Mouse (Mus musculus): ENCODE results near the gene Cfap77. TPM values are rescaled to one million over a fixed set of nuclear protein-coding genes. Genes with fewer than 3 reads are reported as not detected.

Gene Cfap77
- total and polyA plus RNA-seq, 2 experiments from 2014 or later = 1.3 to 3.3 TPM

DNA sequence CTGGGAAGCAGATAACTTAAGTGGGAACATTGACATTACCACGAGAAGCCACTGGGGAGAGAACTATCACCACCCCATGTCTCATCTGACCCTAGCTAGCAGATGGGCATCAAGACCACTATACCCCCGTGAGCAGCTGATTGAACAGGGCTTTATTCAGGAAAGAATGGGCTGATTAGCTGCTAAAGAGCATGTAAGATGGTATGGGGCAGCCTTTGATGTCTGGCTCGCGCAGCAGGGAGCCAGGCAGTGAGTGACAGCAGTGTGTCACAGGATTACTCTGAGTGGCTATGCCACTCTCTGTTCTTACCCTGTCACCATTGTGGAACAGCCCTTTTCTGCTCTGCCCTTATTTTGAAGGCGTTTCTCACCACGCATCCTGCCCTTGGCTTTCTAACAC lies 161.3 kb downstream of the Cfap77 start:
- Histone ChIP-seq H3K9ac (replicated peaks; ENCODE audit: low read length, poor library complexity, severe bottlenecking) (no peak overlapping the region), H3K27me3 (ENCODE audit: insufficient read depth, low read length) (no peaks in the 10 kb centered on the region), H3K36me3 (ENCODE audit: insufficient read depth, low read length) (peaks cover 43% of the 10 kb centered on the region), H3K4me2 (ENCODE audit: low read depth, low read length, poor library complexity, severe bottlenecking) (no peak overlapping the region), H3K4me1 (ENCODE audit: insufficient read depth, low read length) (no peaks in the 10 kb centered on the region), H3K27ac (ENCODE audit: low read depth, low read length) (no peak overlapping the region), H3K9me3 (ENCODE audit: low read length) (no peaks in the 10 kb centered on the region), H3K4me3 (ENCODE audit: low read depth, low read length) (no peak overlapping the region)
- DNase-seq (ENCODE audit: low spot score) (no peak), ATAC-seq (ENCODE audit: low FRiP score) (no peak)
- no peak for TF ChIP-seq CTCF (IDR thresholded peaks at IDR 0.05)
- 21% methylated on average over 6 of the region's 6 CpGs for WGBS

DNA sequence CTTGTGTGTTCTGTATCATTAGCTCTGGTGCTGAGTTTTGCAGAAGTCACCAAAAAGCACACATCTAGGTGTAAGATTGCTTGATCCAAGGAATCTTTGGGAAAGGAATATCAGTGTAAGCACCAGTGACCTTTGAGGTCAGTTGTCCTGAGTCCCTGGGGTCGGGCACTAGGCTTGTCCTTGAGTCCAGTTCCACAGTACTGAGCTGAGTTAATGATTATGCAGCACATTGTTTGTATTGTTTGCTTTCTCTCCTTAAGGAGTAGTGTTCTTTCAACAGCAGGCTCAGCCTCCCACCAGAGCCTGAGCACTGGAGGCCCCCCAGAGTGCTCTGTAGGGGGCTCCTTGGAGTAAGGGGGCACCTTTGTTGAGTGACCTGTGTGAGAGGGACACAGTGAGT lies 162.1 kb downstream of the Cfap77 start:
- H3K36me3 ChIP-seq (ENCODE audit: insufficient read depth, low read length) = peaks cover 43% of the 10 kb centered on the region
- DNase-seq (ENCODE audit: low spot score) (no peak), ATAC-seq (ENCODE audit: low FRiP score) (no peak)
- H3K4me2 ChIP-seq (ENCODE audit: low read depth, low read length, poor library complexity, severe bottlenecking) = no peak overlapping the region
- no peak for TF ChIP-seq CTCF (IDR thresholded peaks at IDR 0.05)
- no peaks in the 10 kb centered on the region for H3K4me1 ChIP-seq (ENCODE audit: insufficient read depth, low read length)
- 14% methylated on average over 1 of the region's 1 CpGs for WGBS
- H3K27me3 ChIP-seq (ENCODE audit: insufficient read depth, low read length) = no peaks in the 10 kb centered on the region
- no peak overlapping the region for H3K27ac ChIP-seq (ENCODE audit: low read depth, low read length)
- no peak overlapping the region for H3K9ac ChIP-seq (replicated peaks; ENCODE audit: low read length, poor library complexity, severe bottlenecking)
- H3K4me3 ChIP-seq (ENCODE audit: low read depth, low read length) = no peak overlapping the region
- H3K9me3 ChIP-seq (ENCODE audit: low read length) = no peaks in the 10 kb centered on the region

DNA sequence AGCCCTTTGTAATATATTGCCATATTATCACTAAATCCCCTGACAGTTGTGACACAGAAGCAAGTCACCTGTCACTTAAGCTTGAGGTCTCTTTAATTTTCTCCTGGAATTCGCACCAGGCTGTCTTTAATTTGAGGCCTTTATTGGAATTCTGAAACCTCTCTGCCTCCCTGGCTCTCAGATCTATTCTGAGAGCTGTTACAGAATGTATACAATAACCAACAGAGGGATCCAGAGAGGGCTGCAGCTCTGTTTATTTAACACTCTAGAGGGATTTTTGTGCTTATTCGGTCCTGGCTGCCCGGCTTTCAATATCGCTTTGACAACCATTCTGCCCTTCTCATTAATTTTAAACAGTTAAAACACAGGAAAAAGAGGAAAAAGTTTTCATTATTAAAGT lies 170.0 kb downstream of the Cfap77 start:
- no peak for ATAC-seq (ENCODE audit: low FRiP score)
- 31% methylated on average over 4 of the region's 4 CpGs for WGBS

DNA sequence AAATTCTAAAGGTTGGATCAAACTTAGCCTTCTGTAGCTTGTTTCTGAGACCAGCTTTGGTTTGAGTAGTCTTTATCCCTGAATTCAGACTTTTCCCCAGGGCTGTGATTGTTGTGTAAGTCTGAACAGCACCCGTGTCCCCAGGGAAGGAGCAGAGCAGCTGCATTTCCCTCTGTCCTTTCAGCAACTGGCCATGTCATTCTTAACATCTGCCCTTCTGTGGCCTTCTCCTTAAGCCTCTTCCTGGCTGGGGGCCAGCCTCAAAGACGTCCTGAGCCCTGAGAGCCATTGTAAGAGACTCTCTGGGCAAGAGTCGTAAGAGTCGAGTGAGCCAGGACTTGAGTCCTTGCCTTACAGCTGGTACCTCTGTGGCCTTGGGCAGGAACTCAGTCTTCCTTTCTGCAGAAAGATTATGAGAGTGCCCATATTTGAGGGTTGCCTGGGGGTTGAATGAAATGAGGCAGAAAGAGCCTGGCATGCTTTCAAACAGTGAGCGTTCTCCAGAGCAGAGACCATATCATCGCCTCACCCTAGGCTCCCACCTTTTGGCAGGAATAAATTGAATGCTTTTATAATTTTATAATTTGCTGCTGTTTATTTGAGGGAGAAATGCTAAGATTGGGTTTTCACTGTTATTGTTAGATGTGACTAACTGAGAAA lies 171.9 kb downstream of the Cfap77 start:
- no peak overlapping the region for H3K4me3 ChIP-seq (ENCODE audit: low read depth, low read length)
- no peaks in the 10 kb centered on the region for H3K9me3 ChIP-seq (ENCODE audit: low read length)
- 38% methylated on average over 6 of the region's 6 CpGs for WGBS
- H3K27ac ChIP-seq (ENCODE audit: low read depth, low read length) = no peak overlapping the region
- peak; percentile 33 for DNase-seq (ENCODE audit: low spot score)
- H3K9ac ChIP-seq (replicated peaks; ENCODE audit: low read length, poor library complexity, severe bottlenecking) = no peak overlapping the region
- TF ChIP-seq CTCF (IDR thresholded peaks at IDR 0.05) = no peak
- no peak for ATAC-seq (ENCODE audit: low FRiP score)
- H3K27me3 ChIP-seq (ENCODE audit: insufficient read depth, low read length) = no peaks in the 10 kb centered on the region
- H3K36me3 ChIP-seq (ENCODE audit: insufficient read depth, low read length) = peaks cover 26% of the 10 kb centered on the region
- H3K4me2 ChIP-seq (ENCODE audit: low read depth, low read length, poor library complexity, severe bottlenecking) = no peak overlapping the region
- H3K4me1 ChIP-seq (ENCODE audit: insufficient read depth, low read length) = no peaks in the 10 kb centered on the region

More for the DNA sequence above, 170.0 kb downstream of the Cfap77 start:
- peak; percentile 10 for TF ChIP-seq CTCF (IDR thresholded peaks at IDR 0.05)
- Histone ChIP-seq H3K36me3 (ENCODE audit: insufficient read depth, low read length) (peaks cover 29% of the 10 kb centered on the region), H3K27ac (ENCODE audit: low read depth, low read length) (no peak overlapping the region), H3K9ac (replicated peaks; ENCODE audit: low read length, poor library complexity, severe bottlenecking) (no peak overlapping the region), H3K9me3 (ENCODE audit: low read length) (no peaks in the 10 kb centered on the region), H3K27me3 (ENCODE audit: insufficient read depth, low read length) (no peaks in the 10 kb centered on the region), H3K4me3 (ENCODE audit: low read depth, low read length) (no peak overlapping the region), H3K4me1 (ENCODE audit: insufficient read depth, low read length) (no peaks in the 10 kb centered on the region), H3K4me2 (ENCODE audit: low read depth, low read length, poor library complexity, severe bottlenecking) (no peak overlapping the region)
- no peak for DNase-seq (ENCODE audit: low spot score)

DNA sequence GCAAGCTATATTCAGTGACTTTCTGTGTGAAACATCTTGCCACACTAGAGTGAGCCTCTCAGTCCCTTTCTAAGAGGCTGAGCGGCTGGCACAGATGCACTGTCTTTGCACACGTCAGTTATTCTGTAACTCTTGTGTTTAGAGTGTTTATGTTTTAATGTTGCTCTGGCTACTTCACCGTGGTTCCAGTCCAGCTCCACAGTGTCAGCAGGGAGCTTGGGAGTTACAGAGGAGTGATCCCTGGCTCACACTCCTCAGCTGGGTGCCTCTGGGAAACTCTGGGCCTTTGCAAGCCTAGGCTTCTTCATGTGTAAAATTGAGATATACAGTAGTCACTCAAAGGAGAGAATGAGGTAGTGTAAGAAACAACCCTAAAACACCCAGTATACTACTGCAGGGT lies 172.8 kb downstream of the Cfap77 start:
- no peaks in the 10 kb centered on the region for H3K4me1 ChIP-seq (ENCODE audit: insufficient read depth, low read length)
- H3K36me3 ChIP-seq (ENCODE audit: insufficient read depth, low read length) = peaks cover 20% of the 10 kb centered on the region
- DNase-seq (ENCODE audit: low spot score) (no peak), ATAC-seq (ENCODE audit: low FRiP score) (no peak)
- no peak overlapping the region for H3K27ac ChIP-seq (ENCODE audit: low read depth, low read length)
- no peaks in the 10 kb centered on the region for H3K27me3 ChIP-seq (ENCODE audit: insufficient read depth, low read length)
- no peak overlapping the region for H3K4me2 ChIP-seq (ENCODE audit: low read depth, low read length, poor library complexity, severe bottlenecking)
- no peak overlapping the region for H3K9ac ChIP-seq (replicated peaks; ENCODE audit: low read length, poor library complexity, severe bottlenecking)
- no peaks in the 10 kb centered on the region for H3K9me3 ChIP-seq (ENCODE audit: low read length)
- H3K4me3 ChIP-seq (ENCODE audit: low read depth, low read length) = no peak overlapping the region
- TF ChIP-seq CTCF (IDR thresholded peaks at IDR 0.05) = no peak
- 79% methylated on average over 3 of the region's 3 CpGs for WGBS

DNA sequence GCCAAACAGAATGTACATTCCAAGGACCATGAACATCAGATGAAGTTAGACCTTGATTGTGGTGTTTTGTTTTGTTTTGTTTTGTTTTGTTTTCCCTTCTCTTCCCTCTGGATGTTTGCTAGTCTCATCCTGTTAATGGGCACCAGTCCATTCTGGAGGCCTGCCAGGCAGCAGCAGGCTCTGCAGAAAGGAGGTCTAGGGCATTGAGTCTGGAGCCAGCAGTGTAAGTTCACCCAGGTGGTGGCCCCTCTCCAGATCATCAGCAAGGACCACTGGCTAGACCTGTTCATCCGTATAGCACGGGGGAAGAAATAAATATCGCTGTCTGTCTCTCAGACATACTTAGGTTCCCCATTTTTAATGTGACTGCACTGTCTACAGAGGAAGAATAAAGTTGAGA lies 173.6 kb downstream of the Cfap77 start:
- no peak overlapping the region for H3K27ac ChIP-seq (ENCODE audit: low read depth, low read length)
- ATAC-seq (ENCODE audit: low FRiP score) = no peak
- H3K4me3 ChIP-seq (ENCODE audit: low read depth, low read length) = no peak overlapping the region
- H3K4me2 ChIP-seq (ENCODE audit: low read depth, low read length, poor library complexity, severe bottlenecking) = no peak overlapping the region
- H3K36me3 ChIP-seq (ENCODE audit: insufficient read depth, low read length) = peaks cover 16% of the 10 kb centered on the region
- WGBS = 90% methylated on average over 3 of the region's 3 CpGs
- DNase-seq (ENCODE audit: low spot score) = peak; percentile 57
- H3K27me3 ChIP-seq (ENCODE audit: insufficient read depth, low read length) = no peaks in the 10 kb centered on the region
- TF ChIP-seq CTCF (IDR thresholded peaks at IDR 0.05) = no peak
- no peak overlapping the region for H3K9ac ChIP-seq (replicated peaks; ENCODE audit: low read length, poor library complexity, severe bottlenecking)
- H3K9me3 ChIP-seq (ENCODE audit: low read length) = no peaks in the 10 kb centered on the region
- no peaks in the 10 kb centered on the region for H3K4me1 ChIP-seq (ENCODE audit: insufficient read depth, low read length)

Other genes starting within 250 kb of the Cfap77 start
- 66.3 and 84.2 TPM in 2 replicates for gene Gtf3c4, start 214.7 kb downstream of the Cfap77 start, total RNA-seq (2014; rRNA removed)
- gene Gtf3c4, start 214.7 kb downstream of the Cfap77 start, polyA plus RNA-seq (2015; fragmentation: Nextera tagmentation; extraction: Ambion mirVana) = 13.7 and 15.0 TPM in 2 replicates
- gene Ddx31, start 214.7 kb downstream of the Cfap77 start, total RNA-seq (2014; rRNA removed) = 18.2 and 18.5 TPM in 2 replicates
- gene Ddx31, start 214.7 kb downstream of the Cfap77 start, polyA plus RNA-seq (2015; fragmentation: Nextera tagmentation; extraction: Ambion mirVana) = 8.3 and 10.3 TPM in 2 replicates
- 36.8 and 49.0 TPM in 2 replicates for gene Barhl1, start 138.4 kb downstream of the Cfap77 start, total RNA-seq (2014; rRNA removed)
- 36.8 and 36.9 TPM in 2 replicates for gene Barhl1, start 138.4 kb downstream of the Cfap77 start, polyA plus RNA-seq (2015; fragmentation: Nextera tagmentation; extraction: Ambion mirVana)
- 4.9 and 5.1 TPM in 2 replicates for gene Ttf1, start 5.2 kb upstream of the Cfap77 start, total RNA-seq (2014; rRNA removed)
- 3.1 and 3.3 TPM in 2 replicates for gene Ttf1, start 5.2 kb upstream of the Cfap77 start, polyA plus RNA-seq (2015; fragmentation: Nextera tagmentation; extraction: Ambion mirVana)
- gene Setx, start 69.1 kb upstream of the Cfap77 start, total RNA-seq (2014; rRNA removed) = 43.2 and 75.4 TPM in 2 replicates
- 13.0 and 16.8 TPM in 2 replicates for gene Setx, start 69.1 kb upstream of the Cfap77 start, polyA plus RNA-seq (2015; fragmentation: Nextera tagmentation; extraction: Ambion mirVana)
- gene Ntng2, start 197.9 kb upstream of the Cfap77 start, total RNA-seq (2014; rRNA removed) = 52.4 and 52.6 TPM in 2 replicates
- 7.9 and 8.7 TPM in 2 replicates for gene Ntng2, start 197.9 kb upstream of the Cfap77 start, polyA plus RNA-seq (2015; fragmentation: Nextera tagmentation; extraction: Ambion mirVana)